In the genomic region with DNA sequence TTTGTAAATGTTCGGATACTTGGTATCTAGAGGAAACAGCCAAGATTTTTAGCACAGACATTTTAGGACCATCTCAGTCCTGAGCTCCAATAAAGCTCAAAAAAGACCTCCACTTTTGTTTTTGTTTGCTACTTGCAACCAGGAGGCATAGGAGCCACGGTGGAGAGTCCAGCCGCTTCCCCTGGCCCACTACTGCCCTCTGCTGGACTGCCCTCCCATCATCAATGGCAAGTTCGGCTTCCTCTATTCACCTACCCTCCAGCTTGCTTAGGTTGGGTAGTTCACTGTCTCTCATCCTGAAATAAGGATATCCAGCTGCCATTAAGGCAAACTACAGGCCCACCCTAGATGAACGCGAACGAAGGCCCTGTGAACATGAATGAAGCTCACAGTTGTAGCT, we compare ENCODE assay signal across 10 mouse cellular contexts. TPM values are rescaled to one million over a fixed set of nuclear protein-coding genes. Genes with fewer than 3 reads are reported as not detected.
A peak's percentile ranks its signal among the peaks of the same experiment; 100 is the strongest.
DNase-seq lines count a peak whose midpoint lies in the region; ATAC-seq and TF ChIP-seq lines count a peak whose summit lies in the region.
"Had no signal": no experiment of that assay in that cellular context is flagged by ENCODE, and none has a peak within 500 bp of the region (broad histone marks: within the 10 kb centered on the region; RNA-seq: fewer than 3 reads in every experiment).

No protein-coding gene starts in this region.

- no peak overlapping the region for H3K9ac ChIP-seq in intestine, embryonic 14.5 days (ENCODE audit: low read length)
- H3K9ac ChIP-seq in intestine, embryonic 16.5 days (ENCODE audit: low read depth, low read length): no peak overlapping the region
- no peak overlapping the region for H3K9ac ChIP-seq in ES-E14 (ENCODE audit: insufficient read depth, low read depth, low read length, poor library complexity, severe bottlenecking)
- H3K9ac ChIP-seq: embryonic facial prominence, embryonic 15.5 days; lung, embryonic 15.5 days had no signal

- H3K4me1 ChIP-seq in intestine, embryonic 14.5 days (replicated peaks; ENCODE audit: control insufficient read depth, insufficient read depth, low read length): peaks cover 2% of the 10 kb centered on the region
- peaks cover 1% of the 10 kb centered on the region for H3K4me1 ChIP-seq in intestine, embryonic 16.5 days (ENCODE audit: control insufficient read depth, insufficient read depth, low read length)
- peaks cover 0 to 2% of the 10 kb centered on the region in 2 experiments; a peak in 1 of 4 replicates for H3K4me1 ChIP-seq in ES-E14 (ENCODE audit: control insufficient read depth in 2 of 2, insufficient read depth in 2 of 2, low read length in 2 of 2, poor library complexity in 1 of 2)
- peaks cover 5% of the 10 kb centered on the region; the same call in 1 of the 2 replicates for H3K4me1 ChIP-seq in limb, embryonic 10.5 days

- intact Hi-C loops in gastrocnemius, postnatal 14 days (cut with DNase I; ENCODE audit: low total_unique reads): no loop called here

- no peak for ATAC-seq in intestine, embryonic 14.5 days (replicated peaks; ENCODE audit: low FRiP score, low TSS enrichment, low read depth)
- ATAC-seq in intestine, embryonic 16.5 days: no peak
- peak; percentile 77 for ATAC-seq in neutrophil, adult 5-6 weeks (ENCODE audit: extremely low read depth, insufficient number of reproducible peaks, low FRiP score, poor library complexity, severe bottlenecking)

- no peak overlapping the region for H3K27ac ChIP-seq in intestine, embryonic 14.5 days (ENCODE audit: low read depth)
- H3K27ac ChIP-seq in intestine, embryonic 16.5 days (ENCODE audit: low read length): no peak overlapping the region
- no peak overlapping the region for H3K27ac ChIP-seq in ES-E14 (ENCODE audit: insufficient read depth, low read depth, low read length, poor library complexity, severe bottlenecking)
- no peak overlapping the region for H3K27ac ChIP-seq in limb, embryonic 10.5 days
- H3K27ac ChIP-seq: embryonic facial prominence, embryonic 15.5 days; lung, embryonic 15.5 days had no signal

- 42% methylated on average over 7 of the region's 7 CpGs for WGBS in intestine, embryonic 14.5 days
- WGBS in intestine, embryonic 16.5 days: 43% methylated on average over 7 of the region's 7 CpGs
- WGBS in limb, embryonic 10.5 days: 52% methylated on average over 7 of the region's 7 CpGs

- no peak overlapping the region for H3K4me3 ChIP-seq in intestine, embryonic 14.5 days (ENCODE audit: low read depth, low read length)
- no peak overlapping the region for H3K4me3 ChIP-seq in intestine, embryonic 16.5 days (ENCODE audit: low read length)
- H3K4me3 ChIP-seq in ES-E14 (ENCODE audit: insufficient read depth in 1 of 2, low read depth in 1 of 2, low read length in 2 of 2, poor library complexity in 1 of 2, severe bottlenecking in 1 of 2): no peak overlapping the region
- no peak overlapping the region for H3K4me3 ChIP-seq in limb, embryonic 10.5 days
- H3K4me3 ChIP-seq: embryonic facial prominence, embryonic 15.5 days; lung, embryonic 15.5 days had no signal

- DNase-seq in intestine, embryonic 14.5 days (ENCODE audit: low spot score): peak; percentile 84
- no peak for DNase-seq in ES-E14 (ENCODE audit: low read depth, low spot score)
- peak; percentile 71 for DNase-seq in cerebellum, adult 18-20 months
- DNase-seq in gastrocnemius, postnatal 14 days: peak; percentile 80
- peak; percentile 82 for DNase-seq in limb, embryonic 10.5 days (ENCODE audit: low spot score)
- peak; percentile 84 to 87 for DNase-seq in thymus, postnatal 36 days

- no peaks in the 10 kb centered on the region for H3K9me3 ChIP-seq in intestine, embryonic 14.5 days (ENCODE audit: control insufficient read depth, low read length)
- no peaks in the 10 kb centered on the region for H3K9me3 ChIP-seq in intestine, embryonic 16.5 days (ENCODE audit: control insufficient read depth, low read length)
- H3K9me3 ChIP-seq in ES-E14 (ENCODE audit: control insufficient read depth, insufficient read depth, low read depth, low read length): no peaks in the 10 kb centered on the region
- no peaks in the 10 kb centered on the region for H3K9me3 ChIP-seq in limb, embryonic 10.5 days (replicated peaks)
- H3K9me3 ChIP-seq: embryonic facial prominence, embryonic 15.5 days; lung, embryonic 15.5 days had no signal

- H3K27me3 ChIP-seq in intestine, embryonic 14.5 days (replicated peaks; ENCODE audit: control insufficient read depth, insufficient read depth, low read length): no peaks in the 10 kb centered on the region
- H3K27me3 ChIP-seq in intestine, embryonic 16.5 days (replicated peaks; ENCODE audit: control insufficient read depth, insufficient read depth, low read length): no peaks in the 10 kb centered on the region
- H3K27me3 ChIP-seq in limb, embryonic 10.5 days (ENCODE audit: low read depth, poor library complexity, severe bottlenecking): no peaks in the 10 kb centered on the region
- H3K27me3 ChIP-seq: embryonic facial prominence, embryonic 15.5 days; lung, embryonic 15.5 days had no signal

- in situ Hi-C loops in ES-E14 (cut with MboI; ENCODE audit: low sequenced_read_pairs in 2 of 2, unreplicated experiment in 2 of 2): no loop called here

- H3K4me2 ChIP-seq in intestine, embryonic 14.5 days (ENCODE audit: low read length): no peak overlapping the region
- no peak overlapping the region for H3K4me2 ChIP-seq in intestine, embryonic 16.5 days (ENCODE audit: low read depth, low read length)
- H3K4me2 ChIP-seq: embryonic facial prominence, embryonic 15.5 days; lung, embryonic 15.5 days had no signal

- peaks cover 48% of the 10 kb centered on the region for H3K36me3 ChIP-seq in intestine, embryonic 14.5 days (ENCODE audit: control insufficient read depth, insufficient read depth, low read length)
- peaks cover 8% of the 10 kb centered on the region; the same call in 1 of the 2 replicates for H3K36me3 ChIP-seq in intestine, embryonic 16.5 days (ENCODE audit: control insufficient read depth, insufficient read depth, low read length)
- peaks cover 33% of the 10 kb centered on the region; the same call in 1 of the 2 replicates for H3K36me3 ChIP-seq in ES-E14 (ENCODE audit: control insufficient read depth, insufficient read depth, low read length, poor library complexity, severe bottlenecking)
- peaks cover 72% of the 10 kb centered on the region for H3K36me3 ChIP-seq in limb, embryonic 10.5 days

TF ChIP-seq in ES-E14, 5 proteins besides CTCF, POLR2A, EP300 and RAD21:
- peak; percentile 39; the same call in 1 of the 2 replicates for TF ChIP-seq ZC3H11A (IDR thresholded peaks at IDR 0.05; ENCODE audit: borderline replicate concordance, low read depth, low read length)
- no peak for TF ChIP-seq MAFK (IDR thresholded peaks at IDR 0.05; ENCODE audit: insufficient read depth, low read depth, low read length)
TF ChIP-seq in ES-E14: peak in this region for 1.

RNA-seq across cellular contexts. Expression of gene Xpc, which starts 6.4 kb away (rescaled TPM):
- polyA plus RNA-seq in intestine, embryonic 14.5 days (2014; fragmentation: Nextera tagmentation; extraction: Ambion mirVana): 16.4 and 18.9 TPM in 2 replicates
- polyA plus RNA-seq in intestine, embryonic 16.5 days (2015; fragmentation: Nextera tagmentation; extraction: Ambion mirVana): 14.9 and 15.7 TPM in 2 replicates
- 17.6 and 22.0 TPM in 2 replicates for total RNA-seq in ES-E14 (2012; rRNA removed)
- total RNA-seq in gastrocnemius, postnatal 14 days (2021): 1 to 10 TPM; 6.8 to 7.2 TPM
- polyA plus RNA-seq in limb, embryonic 10.5 days (2016; fragmentation: Nextera tagmentation; extraction: Ambion mirVana): 25.0 and 27.0 TPM in 2 replicates
- 86.9 and 89.5 TPM in 2 replicates for total RNA-seq in neutrophil, adult 5-6 weeks (2017)

RNA-seq across cellular contexts. Expression of gene Lsm3, which starts 6.4 kb away (rescaled TPM):
- polyA plus RNA-seq in intestine, embryonic 14.5 days (2014; fragmentation: Nextera tagmentation; extraction: Ambion mirVana): 311 and 312 TPM in 2 replicates
- 215 and 233 TPM in 2 replicates for polyA plus RNA-seq in intestine, embryonic 16.5 days (2015; fragmentation: Nextera tagmentation; extraction: Ambion mirVana)
- total RNA-seq in ES-E14 (2012; rRNA removed): 192 and 240 TPM in 2 replicates
- total RNA-seq in gastrocnemius, postnatal 14 days (2021): 10 to 100 TPM; 37.0 to 41.9 TPM
- polyA plus RNA-seq in limb, embryonic 10.5 days (2016; fragmentation: Nextera tagmentation; extraction: Ambion mirVana): 460 and 503 TPM in 2 replicates
- total RNA-seq in neutrophil, adult 5-6 weeks (2017): 61.2 and 94.0 TPM in 2 replicates

RNA-seq across cellular contexts. Expression of gene Tmem43, which starts 35.8 kb away (rescaled TPM):
- polyA plus RNA-seq in intestine, embryonic 14.5 days (2014; fragmentation: Nextera tagmentation; extraction: Ambion mirVana): 45.4 and 48.3 TPM in 2 replicates
- 35.5 and 35.7 TPM in 2 replicates for polyA plus RNA-seq in intestine, embryonic 16.5 days (2015; fragmentation: Nextera tagmentation; extraction: Ambion mirVana)
- total RNA-seq in ES-E14 (2012; rRNA removed): 87.5 and 116 TPM in 2 replicates
- total RNA-seq in gastrocnemius, postnatal 14 days (2021): 10 to 100 TPM; 37.5 to 41.7 TPM
- polyA plus RNA-seq in limb, embryonic 10.5 days (2016; fragmentation: Nextera tagmentation; extraction: Ambion mirVana): 60.3 and 60.4 TPM in 2 replicates
- total RNA-seq in neutrophil, adult 5-6 weeks (2017): 167 and 199 TPM in 2 replicates

RNA-seq across cellular contexts. Expression of gene Chchd4, which starts 36.0 kb away (rescaled TPM):
- 37.7 and 38.5 TPM in 2 replicates for polyA plus RNA-seq in intestine, embryonic 14.5 days (2014; fragmentation: Nextera tagmentation; extraction: Ambion mirVana)
- polyA plus RNA-seq in intestine, embryonic 16.5 days (2015; fragmentation: Nextera tagmentation; extraction: Ambion mirVana): 38.9 and 43.2 TPM in 2 replicates
- 24.6 and 30.2 TPM in 2 replicates for total RNA-seq in ES-E14 (2012; rRNA removed)
- 1 to 10 TPM; 8.0 to 8.7 TPM for total RNA-seq in gastrocnemius, postnatal 14 days (2021)
- 32.8 and 44.9 TPM in 2 replicates for polyA plus RNA-seq in limb, embryonic 10.5 days (2016; fragmentation: Nextera tagmentation; extraction: Ambion mirVana)
- total RNA-seq in neutrophil, adult 5-6 weeks (2017): 8.1 and 8.5 TPM in 2 replicates
